Mouse (Mus musculus): Measurements from ENCODE around the gene Parp12. TPM values are rescaled to one million over a fixed set of nuclear protein-coding genes. Genes with fewer than 3 reads are reported as not detected.

The Parp12 gene
- total RNA-seq (2015), result 17.2 and 18.4 TPM in 2 replicates
- 20.2 and 21.1 TPM in 2 replicates for total RNA-seq (2017)

GRCm38 (mm10) chr6:39117584-39118455 lies at the start of gene Parp12:
Gene Parp12 (minus strand): TSS chr6:39118349.
- peak; percentile 90 for ATAC-seq (ENCODE audit: poor library complexity, severe bottlenecking)

GRCm38 (mm10) chr6:39164891-39165290 lies 46.7 kb upstream of the Parp12 start:
- ATAC-seq (ENCODE audit: poor library complexity, severe bottlenecking), result no peak

- no peak for ATAC-seq (ENCODE audit: poor library complexity, severe bottlenecking)
Measured at GRCm38 (mm10) chr6:39161975-39162374, 43.8 kb upstream of the Parp12 start.

- ATAC-seq (ENCODE audit: poor library complexity, severe bottlenecking), result no peak
Measured at GRCm38 (mm10) chr6:39146041-39146440, 27.9 kb upstream of the Parp12 start.

GRCm38 (mm10) chr6:39132556-39132955 lies 14.4 kb upstream of the Parp12 start:
- ATAC-seq (ENCODE audit: poor library complexity, severe bottlenecking), result no peak

GRCm38 (mm10) chr6:39131480-39131879 lies 13.3 kb upstream of the Parp12 start:
- no peak for ATAC-seq (ENCODE audit: poor library complexity, severe bottlenecking)

GRCm38 (mm10) chr6:39124719-39125118 lies 6.6 kb upstream of the Parp12 start:
- ATAC-seq (ENCODE audit: poor library complexity, severe bottlenecking), result no peak

GRCm38 (mm10) chr6:39120685-39121084 lies 2.5 kb upstream of the Parp12 start:
- no peak for ATAC-seq (ENCODE audit: poor library complexity, severe bottlenecking)

- ATAC-seq (ENCODE audit: poor library complexity, severe bottlenecking), result peak; percentile 4; the same call in 1 of the 2 replicates
Measured at GRCm38 (mm10) chr6:39118456-39118881, 320 bp upstream of the Parp12 start.

- no peak for ATAC-seq (ENCODE audit: poor library complexity, severe bottlenecking)
Measured at GRCm38 (mm10) chr6:39115438-39115837, 2.7 kb downstream of the Parp12 start.

- no peak for ATAC-seq (ENCODE audit: poor library complexity, severe bottlenecking)
Measured at GRCm38 (mm10) chr6:39113141-39113540, 5.0 kb downstream of the Parp12 start.

GRCm38 (mm10) chr6:39112701-39113100 lies 5.4 kb downstream of the Parp12 start:
- ATAC-seq (ENCODE audit: poor library complexity, severe bottlenecking), result no peak

GRCm38 (mm10) chr6:39106812-39107211 lies 11.3 kb downstream of the Parp12 start:
- no peak for ATAC-seq (ENCODE audit: poor library complexity, severe bottlenecking)

- no peak for ATAC-seq (ENCODE audit: poor library complexity, severe bottlenecking)
Measured at GRCm38 (mm10) chr6:39104631-39105030, 13.5 kb downstream of the Parp12 start.

- ATAC-seq (ENCODE audit: poor library complexity, severe bottlenecking), result peak; percentile 59
Measured at GRCm38 (mm10) chr6:39076498-39076897, 41.7 kb downstream of the Parp12 start.

- no peak for ATAC-seq (ENCODE audit: poor library complexity, severe bottlenecking)
Measured at GRCm38 (mm10) chr6:39074186-39074585, 44.0 kb downstream of the Parp12 start.

GRCm38 (mm10) chr6:39072664-39073063 lies 45.5 kb downstream of the Parp12 start:
- no peak for ATAC-seq (ENCODE audit: poor library complexity, severe bottlenecking)

GRCm38 (mm10) chr6:39066935-39067578 lies 51.1 kb downstream of the Parp12 start:
- ATAC-seq (ENCODE audit: poor library complexity, severe bottlenecking), result peak; percentile 62; the same call in 1 of the 2 replicates

- ATAC-seq (ENCODE audit: poor library complexity, severe bottlenecking), result no peak
Measured at GRCm38 (mm10) chr6:39063541-39063940, 54.6 kb downstream of the Parp12 start.

- ATAC-seq (ENCODE audit: poor library complexity, severe bottlenecking), result no peak
Measured at GRCm38 (mm10) chr6:39061180-39061579, 57.0 kb downstream of the Parp12 start.

- ATAC-seq (ENCODE audit: poor library complexity, severe bottlenecking), result no peak
Measured at GRCm38 (mm10) chr6:39059547-39060497, 58.3 kb downstream of the Parp12 start.

Measured in megakaryocyte, adult 5-6 weeks (primary cell).